Mouse (Mus musculus): ENCODE data around the gene Hdac10. TPM values are rescaled to one million over a fixed set of nuclear protein-coding genes. Genes with fewer than 3 reads are reported as not detected.

Hdac10 gene
- polyA plus RNA-seq, 1 experiment = 11.7 TPM

DNA sequence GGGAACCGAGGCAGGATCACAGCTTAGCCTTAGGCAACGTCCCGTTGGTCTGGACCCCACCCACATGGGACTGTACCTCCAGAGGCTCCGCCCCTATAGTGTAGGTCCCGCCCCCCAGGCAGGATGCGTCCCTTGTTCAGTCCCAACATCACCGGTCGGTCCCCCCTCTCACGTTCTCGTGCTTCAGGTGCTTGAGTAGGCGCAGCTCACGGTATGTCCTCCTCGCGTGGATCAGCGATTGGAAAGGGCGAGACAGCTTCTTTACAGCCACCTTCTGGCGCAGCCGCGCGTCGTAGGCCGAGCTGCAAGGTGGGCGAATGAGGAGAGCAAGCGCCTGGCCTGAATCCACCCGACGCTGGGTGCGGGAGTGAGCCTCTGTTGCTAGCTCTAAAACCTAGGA, 18.0 kb upstream of the Hdac10 start:
- Histone ChIP-seq H3K4me3 (no peak overlapping the region), H3K4me2 (ENCODE audit: low read depth) (no peak overlapping the region), H3K36me3 (ENCODE audit: control insufficient read depth, insufficient read depth) (no peaks in the 10 kb centered on the region), H3K79me2 (ENCODE audit: control insufficient read depth, insufficient read depth) (no peaks in the 10 kb centered on the region), H3ac (ENCODE audit: control insufficient read depth, insufficient read length) (no peak overlapping the region), H3K27me3 (ENCODE audit: control insufficient read depth, insufficient read depth, insufficient read length) (no peaks in the 10 kb centered on the region)
- TF ChIP-seq CEBPB (IDR thresholded peaks at IDR 0.05; ENCODE audit: insufficient read depth, poor library complexity, severe bottlenecking) (no peak), SRF (IDR thresholded peaks at IDR 0.05; ENCODE audit: control insufficient read depth, insufficient read length, low read depth) (no peak), MAX (IDR thresholded peaks at IDR 0.05; ENCODE audit: low read depth) (no peak)

DNA sequence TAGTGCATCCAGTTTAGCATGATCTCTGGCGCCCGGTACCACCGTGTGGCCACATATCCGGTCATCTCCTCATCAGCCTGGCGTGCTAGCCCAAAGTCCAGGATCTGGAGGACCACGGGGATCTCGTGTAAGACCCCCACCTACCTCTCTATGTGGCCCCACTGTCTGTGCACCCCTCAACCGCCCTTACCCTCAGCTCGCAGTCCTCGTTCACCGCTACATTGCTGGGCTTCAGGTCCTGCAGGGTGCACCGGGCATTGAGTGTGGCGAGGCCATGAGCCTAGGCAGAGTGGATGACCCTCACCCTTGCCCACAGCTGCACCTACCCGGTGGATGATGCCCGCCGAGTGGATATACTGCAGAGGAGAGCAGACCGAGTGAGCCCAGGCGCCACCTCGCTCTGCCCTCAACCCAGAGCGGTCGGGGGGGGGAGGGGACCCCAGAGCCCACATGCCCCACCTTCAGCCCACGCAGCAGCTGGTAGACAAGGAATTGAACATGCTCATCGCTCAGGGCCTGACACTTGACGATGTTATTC, 17.4 kb upstream of the Hdac10 start:
- H3K4me3 ChIP-seq = no peak overlapping the region

DNA sequence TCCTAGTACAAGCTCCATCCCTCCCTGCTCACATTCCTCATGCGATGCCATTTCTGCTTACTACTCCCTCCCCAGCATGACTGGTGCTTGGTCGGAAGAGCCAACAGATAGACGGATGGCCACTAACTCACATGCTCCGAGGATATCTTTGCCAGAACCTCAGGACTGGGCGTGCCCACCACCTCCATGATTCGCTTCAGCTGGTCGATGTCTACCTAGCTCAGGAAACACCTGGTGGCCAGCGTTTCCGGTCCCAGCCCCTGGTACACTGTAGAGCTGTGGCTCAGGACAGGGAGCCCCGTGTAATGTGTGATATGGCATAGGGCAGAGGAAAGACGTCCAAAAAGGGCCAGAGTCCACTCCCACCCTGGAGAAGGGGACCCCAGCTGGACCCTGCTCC, 16.5 kb upstream of the Hdac10 start:
- no peak for TF ChIP-seq USF1 (IDR thresholded peaks at IDR 0.05; ENCODE audit: low read depth)
- TF ChIP-seq MYOG (IDR thresholded peaks at IDR 0.05; ENCODE audit: control insufficient read depth in 1 of 3, insufficient read depth in 1 of 3, insufficient read length in 2 of 3, low read depth in 2 of 3) = no peak
- no peak for TF ChIP-seq SRF (IDR thresholded peaks at IDR 0.05; ENCODE audit: control insufficient read depth, insufficient read length, low read depth)
- no peak for TF ChIP-seq POLR2A (IDR thresholded peaks at IDR 0.05; ENCODE audit: insufficient read length, low read depth)
- TF ChIP-seq TCF3 (IDR thresholded peaks at IDR 0.05; ENCODE audit: insufficient read length, low read depth) = no peak
- TF ChIP-seq MAX (IDR thresholded peaks at IDR 0.05; ENCODE audit: low read depth) = no peak
- TF ChIP-seq TCF12 (IDR thresholded peaks at IDR 0.05; ENCODE audit: insufficient read depth, poor library complexity, severe bottlenecking) = no peak
- TF ChIP-seq MYOD1 (IDR thresholded peaks at IDR 0.05; ENCODE audit: control insufficient read depth in 1 of 3, insufficient read length in 2 of 3, low read depth in 2 of 3) = no peak
- TF ChIP-seq E2F4 (IDR thresholded peaks at IDR 0.05; ENCODE audit: insufficient read depth) = no peak
- no peak for TF ChIP-seq CEBPB (IDR thresholded peaks at IDR 0.05; ENCODE audit: insufficient read depth, poor library complexity, severe bottlenecking)
- TF ChIP-seq REST (IDR thresholded peaks at IDR 0.05; ENCODE audit: insufficient read depth, insufficient read length) = no peak
- no peak for TF ChIP-seq POLR2AphosphoS2 (IDR thresholded peaks at IDR 0.05; ENCODE audit: insufficient read length, low read depth)
- Histone ChIP-seq H3K79me2 (ENCODE audit: control insufficient read depth, insufficient read depth) (no peaks in the 10 kb centered on the region), H3K4me3 (no peak overlapping the region), H3K4me2 (ENCODE audit: low read depth) (no peak overlapping the region), H3K27me3 (ENCODE audit: control insufficient read depth, insufficient read depth, insufficient read length) (no peaks in the 10 kb centered on the region), H3ac (ENCODE audit: control insufficient read depth, insufficient read length) (no peak overlapping the region), H3K36me3 (ENCODE audit: control insufficient read depth, insufficient read depth) (no peaks in the 10 kb centered on the region)

More for the DNA sequence above, 17.4 kb upstream of the Hdac10 start:
- no peak for TF ChIP-seq MAX (IDR thresholded peaks at IDR 0.05; ENCODE audit: low read depth)
- TF ChIP-seq E2F4 (IDR thresholded peaks at IDR 0.05; ENCODE audit: insufficient read depth) = no peak
- no peak for TF ChIP-seq POLR2A (IDR thresholded peaks at IDR 0.05; ENCODE audit: insufficient read length, low read depth)
- no peak for TF ChIP-seq SRF (IDR thresholded peaks at IDR 0.05; ENCODE audit: control insufficient read depth, insufficient read length, low read depth)
- no peak for TF ChIP-seq TCF12 (IDR thresholded peaks at IDR 0.05; ENCODE audit: insufficient read depth, poor library complexity, severe bottlenecking)
- no peak for TF ChIP-seq USF1 (IDR thresholded peaks at IDR 0.05; ENCODE audit: low read depth)
- no peak for TF ChIP-seq REST (IDR thresholded peaks at IDR 0.05; ENCODE audit: insufficient read depth, insufficient read length)
- TF ChIP-seq MYOD1 (IDR thresholded peaks at IDR 0.05; ENCODE audit: control insufficient read depth in 1 of 3, insufficient read length in 2 of 3, low read depth in 2 of 3) = no peak
- no peaks in the 10 kb centered on the region for H3K79me2 ChIP-seq (ENCODE audit: control insufficient read depth, insufficient read depth)
- no peaks in the 10 kb centered on the region for H3K36me3 ChIP-seq (ENCODE audit: control insufficient read depth, insufficient read depth)
- H3ac ChIP-seq (ENCODE audit: control insufficient read depth, insufficient read length) = no peak overlapping the region
- H3K27me3 ChIP-seq (ENCODE audit: control insufficient read depth, insufficient read depth, insufficient read length) = no peaks in the 10 kb centered on the region
- no peak overlapping the region for H3K4me2 ChIP-seq (ENCODE audit: low read depth)

DNA sequence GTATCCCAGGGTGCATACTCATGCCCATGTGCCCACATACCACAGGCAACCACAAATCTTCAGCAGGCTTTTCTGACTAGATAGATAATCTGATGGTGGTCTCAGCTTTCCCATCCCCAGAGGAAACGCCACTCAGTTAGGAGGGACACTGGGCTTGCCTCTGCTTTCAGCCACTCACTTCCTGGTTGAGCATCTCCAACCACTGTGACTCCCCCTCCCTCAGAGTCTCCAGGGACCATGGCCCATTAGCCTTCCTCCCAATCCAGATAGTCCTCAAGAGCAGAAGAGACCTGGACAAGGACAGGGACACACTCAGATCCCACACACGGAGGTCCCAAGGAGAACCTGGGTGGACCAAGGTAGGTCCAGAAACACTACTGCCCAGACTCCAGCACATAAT, 14.6 kb upstream of the Hdac10 start:
- Histone ChIP-seq H3K79me2 (ENCODE audit: control insufficient read depth, insufficient read depth) (no peaks in the 10 kb centered on the region), H3ac (ENCODE audit: control insufficient read depth, insufficient read length) (no peak overlapping the region), H3K27me3 (ENCODE audit: control insufficient read depth, insufficient read depth, insufficient read length) (no peaks in the 10 kb centered on the region), H3K36me3 (ENCODE audit: control insufficient read depth, insufficient read depth) (no peaks in the 10 kb centered on the region), H3K4me3 (no peak overlapping the region), H3K4me2 (ENCODE audit: low read depth) (no peak overlapping the region)
- TF ChIP-seq CEBPB (IDR thresholded peaks at IDR 0.05; ENCODE audit: insufficient read depth, poor library complexity, severe bottlenecking) (no peak), SRF (IDR thresholded peaks at IDR 0.05; ENCODE audit: control insufficient read depth, insufficient read length, low read depth) (no peak), POLR2AphosphoS2 (IDR thresholded peaks at IDR 0.05; ENCODE audit: insufficient read length, low read depth) (no peak), MYOD1 (IDR thresholded peaks at IDR 0.05; ENCODE audit: control insufficient read depth in 1 of 3, insufficient read length in 2 of 3, low read depth in 2 of 3) (no peak), POLR2A (IDR thresholded peaks at IDR 0.05; ENCODE audit: insufficient read length, low read depth) (no peak), MYOG (IDR thresholded peaks at IDR 0.05; ENCODE audit: control insufficient read depth in 1 of 3, insufficient read depth in 1 of 3, insufficient read length in 2 of 3, low read depth in 2 of 3) (no peak), E2F4 (IDR thresholded peaks at IDR 0.05; ENCODE audit: insufficient read depth) (no peak)

DNA sequence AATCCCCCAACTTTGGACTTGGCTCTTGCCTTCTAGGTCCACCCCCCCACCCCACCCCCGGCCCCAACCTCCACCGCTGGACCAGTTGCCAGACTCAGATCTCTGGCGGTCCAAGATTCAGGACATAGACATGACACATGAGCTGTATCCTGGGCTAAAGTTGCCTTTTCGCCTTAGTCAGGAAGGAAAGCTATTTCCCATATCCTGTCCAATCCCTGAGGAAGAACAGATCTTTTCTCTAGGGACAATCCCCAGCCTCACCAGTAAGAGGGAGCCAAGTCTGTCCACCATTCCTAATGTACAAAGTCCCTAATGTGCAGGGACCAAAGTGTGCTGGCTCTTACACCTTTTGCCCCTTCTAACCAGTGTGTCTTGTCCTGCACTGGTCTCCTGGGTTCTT, 13.4 kb upstream of the Hdac10 start:
- H3ac ChIP-seq (ENCODE audit: control insufficient read depth, insufficient read length) = no peak overlapping the region
- no peak overlapping the region for H3K4me3 ChIP-seq
- TF ChIP-seq SRF (IDR thresholded peaks at IDR 0.05; ENCODE audit: control insufficient read depth, insufficient read length, low read depth) = no peak
- TF ChIP-seq USF1 (IDR thresholded peaks at IDR 0.05; ENCODE audit: low read depth) = no peak
- no peak for TF ChIP-seq REST (IDR thresholded peaks at IDR 0.05; ENCODE audit: insufficient read depth, insufficient read length)
- TF ChIP-seq MYOD1 (IDR thresholded peaks at IDR 0.05; ENCODE audit: control insufficient read depth in 1 of 3, insufficient read length in 2 of 3, low read depth in 2 of 3) = no peak
- TF ChIP-seq TCF3 (IDR thresholded peaks at IDR 0.05; ENCODE audit: insufficient read length, low read depth) = no peak
- TF ChIP-seq MYOG (IDR thresholded peaks at IDR 0.05; ENCODE audit: control insufficient read depth in 1 of 3, insufficient read depth in 1 of 3, insufficient read length in 2 of 3, low read depth in 2 of 3) = no peak
- TF ChIP-seq TCF12 (IDR thresholded peaks at IDR 0.05; ENCODE audit: insufficient read depth, poor library complexity, severe bottlenecking) = no peak
- no peak for TF ChIP-seq E2F4 (IDR thresholded peaks at IDR 0.05; ENCODE audit: insufficient read depth)
- no peak for TF ChIP-seq POLR2AphosphoS2 (IDR thresholded peaks at IDR 0.05; ENCODE audit: insufficient read length, low read depth)
- no peak for TF ChIP-seq MAX (IDR thresholded peaks at IDR 0.05; ENCODE audit: low read depth)
- no peak for TF ChIP-seq CEBPB (IDR thresholded peaks at IDR 0.05; ENCODE audit: insufficient read depth, poor library complexity, severe bottlenecking)
- no peak for TF ChIP-seq POLR2A (IDR thresholded peaks at IDR 0.05; ENCODE audit: insufficient read length, low read depth)
- no peaks in the 10 kb centered on the region for H3K27me3 ChIP-seq (ENCODE audit: control insufficient read depth, insufficient read depth, insufficient read length)
- no peaks in the 10 kb centered on the region for H3K79me2 ChIP-seq (ENCODE audit: control insufficient read depth, insufficient read depth)
- no peaks in the 10 kb centered on the region for H3K36me3 ChIP-seq (ENCODE audit: control insufficient read depth, insufficient read depth)
- no peak overlapping the region for H3K4me2 ChIP-seq (ENCODE audit: low read depth)
